Mouse (Mus musculus): ENCODE data around the gene Atg4d.

Atg4d gene

GRCm38 (mm10) chr9:21265000-21265561 is at the start of gene Atg4d:
Gene Atg4d (plus strand): TSS chr9:21265293.
- in situ Hi-C loops (cut with MboI, MseI) = no loop called here

GRCm38 (mm10) chr9:21216050-21216841 is 48.8 kb upstream of the Atg4d start:
- in situ Hi-C loops (cut with MboI, MseI) = no loop called here

DNA sequence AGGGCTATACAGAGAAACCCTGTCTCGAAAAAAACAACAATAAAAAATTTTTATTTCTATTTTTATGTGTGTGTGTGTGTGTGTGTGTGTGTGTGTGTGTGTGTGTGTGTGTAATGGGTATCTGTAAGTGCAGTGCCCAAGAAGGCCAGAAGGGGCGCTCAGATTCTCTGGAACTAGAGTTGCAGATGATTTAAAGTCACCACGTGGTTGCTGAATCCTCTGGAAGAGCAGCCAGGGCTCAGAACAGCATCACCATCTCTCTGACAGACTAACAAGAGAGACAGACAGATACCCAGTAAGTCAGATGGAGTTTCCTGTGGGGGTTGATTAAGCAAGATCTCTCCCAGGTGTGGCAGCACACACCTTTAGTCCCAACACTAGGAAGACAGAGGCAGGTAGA is 45.3 kb upstream of the Atg4d start:
- in situ Hi-C loops (cut with MboI, MseI) = loop anchor here in 1 of 2 experiments (10.0 kb wide), 1 partner anchor 575 kb away; the partner anchor contains the start of genes Fbxl12 and Ubl5

DNA sequence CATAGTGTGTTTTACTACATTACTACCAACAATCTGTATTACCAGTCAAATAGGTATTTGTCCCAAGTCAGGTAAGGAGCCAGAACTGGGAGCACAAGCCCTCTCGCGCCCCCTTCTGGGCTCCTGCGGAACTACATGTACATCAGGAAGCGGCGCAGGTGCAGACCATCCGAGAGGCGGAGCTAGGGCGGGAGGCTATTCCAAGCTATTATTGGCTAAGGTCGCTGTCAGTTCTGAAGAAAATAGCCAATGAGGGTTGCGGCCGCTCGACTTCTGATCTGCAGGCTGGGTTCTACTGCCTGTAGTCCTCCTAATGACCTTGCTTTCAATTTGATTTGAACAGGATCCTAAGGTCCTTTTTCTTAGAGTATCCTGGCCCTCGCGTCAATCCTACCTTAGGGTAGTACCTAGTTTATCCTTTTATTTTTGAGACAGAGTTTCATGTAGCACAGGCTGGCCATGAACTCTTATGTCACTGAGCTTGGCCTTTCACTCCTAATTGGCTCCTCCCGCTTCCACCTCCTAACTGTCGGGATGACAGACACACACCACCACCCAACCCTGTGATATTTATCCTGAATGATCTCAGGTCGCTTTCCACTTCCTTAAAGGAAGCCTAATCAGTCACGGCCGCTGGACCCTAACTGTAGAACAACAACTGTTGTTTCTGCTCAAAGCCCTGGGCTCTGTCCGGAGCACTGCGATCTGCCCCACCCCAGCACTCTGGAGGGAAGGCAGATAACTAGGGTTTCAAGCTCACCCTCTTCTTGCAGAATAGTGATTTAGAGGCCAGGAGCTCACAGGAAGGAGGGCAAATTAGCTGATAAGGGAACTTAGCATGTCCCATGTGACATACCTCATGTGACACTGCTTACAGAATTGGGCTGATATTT is 44.4 kb upstream of the Atg4d start:
- in situ Hi-C loops (cut with MboI, MseI) = loop anchor here in 1 of 2 experiments (10.0 kb wide), 1 partner anchor 576 kb away; the partner anchor contains the start of genes Fbxl12 and Ubl5

DNA sequence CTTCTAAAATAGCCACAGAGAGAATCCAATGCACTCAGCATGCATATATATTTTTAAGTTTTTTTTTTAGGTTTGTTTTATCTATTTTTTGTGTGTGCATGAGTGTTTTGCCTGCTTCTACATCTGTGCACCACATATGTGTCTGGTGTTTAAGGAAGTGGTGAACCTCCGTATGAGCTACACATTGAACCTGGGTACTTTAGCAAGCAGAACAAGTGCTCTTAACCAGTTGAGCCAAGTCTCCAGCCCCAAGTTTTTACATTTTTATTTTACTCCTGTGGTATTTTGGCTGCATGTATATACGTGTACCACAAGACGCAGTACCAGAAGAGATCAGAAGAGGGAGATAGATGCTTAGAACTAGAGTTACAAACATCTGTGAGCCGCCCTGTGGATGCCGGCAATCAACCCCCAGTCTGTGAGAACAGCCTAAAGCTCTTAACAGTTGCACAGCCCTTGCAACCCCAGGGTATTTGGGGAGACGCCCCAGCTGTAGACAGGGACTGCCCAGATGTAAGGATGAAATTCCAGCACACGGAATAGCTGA is 43.6 kb upstream of the Atg4d start:
- in situ Hi-C loops (cut with MboI, MseI) = loop anchor here in 1 of 2 experiments (10.0 kb wide), 1 partner anchor 577 kb away; the partner anchor contains the start of genes Fbxl12 and Ubl5

DNA sequence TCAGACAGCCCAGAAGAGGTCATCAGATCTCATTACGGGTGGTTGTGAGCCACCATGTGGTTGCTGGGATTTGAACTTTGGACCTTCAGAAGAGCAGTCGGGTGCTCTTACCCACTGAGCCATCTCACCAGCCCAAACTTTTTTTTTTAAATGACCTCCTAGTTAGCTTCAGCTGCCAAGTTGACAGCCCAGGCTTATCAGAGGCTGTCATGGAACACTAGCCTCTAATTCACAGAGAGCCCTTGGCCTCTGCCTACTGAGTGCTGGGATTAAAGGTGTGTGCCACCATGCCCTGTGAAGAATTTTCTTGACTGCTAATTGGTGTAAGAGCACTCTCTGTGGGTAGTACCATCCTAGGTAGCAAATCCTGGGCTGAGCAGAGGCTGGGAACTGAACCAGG is 41.6 kb upstream of the Atg4d start:
- in situ Hi-C loops (cut with MboI, MseI) = loop anchor here in 1 of 2 experiments (10.0 kb wide), 1 partner anchor 579 kb away; the partner anchor contains the start of genes Fbxl12 and Ubl5

DNA sequence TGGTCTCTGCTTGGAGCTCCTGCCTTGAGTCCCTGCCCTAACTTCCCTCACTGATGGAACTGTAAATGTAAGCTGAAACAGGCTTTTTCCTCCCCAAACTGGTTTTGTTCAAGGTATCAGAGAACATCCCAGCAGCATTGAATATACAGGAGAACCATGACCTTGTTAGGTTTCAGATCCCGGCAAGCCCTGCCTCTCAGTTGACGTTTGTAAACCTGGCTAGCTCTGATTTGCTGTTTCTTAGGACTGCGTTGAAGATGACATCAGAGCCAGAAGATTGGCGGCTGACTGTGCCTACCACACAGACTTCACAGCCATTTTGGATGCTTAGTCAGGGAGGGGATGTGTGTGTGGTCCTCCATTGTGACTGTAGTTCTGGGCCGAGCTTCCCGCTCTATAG is 41.2 kb upstream of the Atg4d start:
- in situ Hi-C loops (cut with MboI, MseI) = loop anchor here in 1 of 2 experiments (10.0 kb wide), 1 partner anchor 579 kb away; the partner anchor contains the start of genes Fbxl12 and Ubl5

GRCm38 (mm10) chr9:21224576-21225414 is 40.3 kb upstream of the Atg4d start:
- in situ Hi-C loops (cut with MboI, MseI) = loop anchor here (5.0 to 10.0 kb wide), 2 partner anchors 72 to 580 kb away; partner anchors contain the start of genes Fbxl12 (in 1 of the 2) and Ubl5 (in 1 of the 2)

- in situ Hi-C loops (cut with MboI, MseI) = loop anchor here (5.0 to 10.0 kb wide), 2 partner anchors 73 to 581 kb away; partner anchors contain the start of genes Fbxl12 (in 1 of the 2) and Ubl5 (in 1 of the 2)
These were observed 39.7 kb upstream of the Atg4d start for GRCm38 (mm10) chr9:21225415-21225758.

DNA sequence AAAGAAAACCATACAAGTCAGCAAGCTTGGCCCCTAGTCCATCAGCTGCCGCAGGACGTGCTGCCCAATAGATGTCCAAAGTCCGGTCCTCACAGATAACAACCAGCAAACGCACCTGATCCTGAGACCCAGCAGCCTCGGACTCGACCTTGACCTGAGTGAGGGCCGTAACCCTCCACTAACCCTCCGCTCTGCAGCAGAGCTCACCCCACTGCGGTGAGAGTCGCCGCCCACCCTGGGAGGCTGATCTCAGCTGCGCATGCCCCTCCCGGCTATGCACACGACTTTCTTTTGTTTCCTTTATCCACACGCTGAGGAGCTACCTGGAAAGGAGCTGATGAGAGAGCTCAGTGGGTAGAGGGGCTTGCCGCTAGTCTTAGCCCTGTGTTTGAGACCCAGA is 37.8 kb upstream of the Atg4d start:
- in situ Hi-C loops (cut with MboI, MseI) = loop anchor here (5.0 to 10.0 kb wide), 2 partner anchors 75 to 583 kb away; partner anchors contain the start of genes Fbxl12 (in 1 of the 2) and Ubl5 (in 1 of the 2)

GRCm38 (mm10) chr9:21231551-21231950 is 33.5 kb upstream of the Atg4d start:
- in situ Hi-C loops (cut with MboI, MseI) = no loop called here

DNA sequence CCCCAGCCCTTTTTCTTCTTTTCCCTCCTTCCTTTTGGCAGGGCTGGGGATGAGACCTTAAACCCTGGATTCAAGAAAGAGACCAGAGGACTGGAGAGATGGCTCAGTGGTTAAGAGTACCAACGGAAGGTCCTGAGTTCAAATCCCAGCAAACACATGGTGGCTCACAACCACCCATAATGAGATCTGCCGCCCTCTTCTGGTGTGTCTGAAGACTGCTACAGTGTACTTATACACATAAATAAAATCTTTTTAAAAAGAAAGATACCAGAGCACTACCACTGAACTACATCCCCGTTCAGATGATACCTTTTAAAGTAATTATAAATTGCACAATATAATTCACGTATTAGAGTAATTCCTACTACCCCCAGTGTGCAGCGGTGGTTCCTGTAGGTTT is 32.2 kb upstream of the Atg4d start:
- in situ Hi-C loops (cut with MboI, MseI) = no loop called here

DNA sequence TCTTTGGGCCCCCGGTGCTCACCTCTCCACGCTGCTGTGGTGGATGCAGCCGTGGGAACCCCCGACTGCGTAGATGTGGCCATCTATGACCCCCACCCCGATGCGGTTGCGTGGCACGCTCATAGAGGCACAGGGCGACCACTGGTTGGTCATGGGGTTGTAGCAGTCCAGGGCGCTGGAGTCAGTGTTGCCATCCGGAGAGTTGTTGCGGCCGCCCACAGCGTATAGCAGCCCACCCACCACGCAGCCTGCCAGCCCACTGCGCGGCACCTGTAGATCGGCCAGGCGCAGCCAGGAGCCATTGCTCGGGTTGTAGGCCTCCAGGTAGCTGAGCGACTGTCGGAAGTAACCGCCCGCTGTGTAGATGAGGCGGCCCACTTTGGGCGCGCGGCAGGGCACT is 31.7 kb upstream of the Atg4d start:
- in situ Hi-C loops (cut with MboI, MseI) = no loop called here

DNA sequence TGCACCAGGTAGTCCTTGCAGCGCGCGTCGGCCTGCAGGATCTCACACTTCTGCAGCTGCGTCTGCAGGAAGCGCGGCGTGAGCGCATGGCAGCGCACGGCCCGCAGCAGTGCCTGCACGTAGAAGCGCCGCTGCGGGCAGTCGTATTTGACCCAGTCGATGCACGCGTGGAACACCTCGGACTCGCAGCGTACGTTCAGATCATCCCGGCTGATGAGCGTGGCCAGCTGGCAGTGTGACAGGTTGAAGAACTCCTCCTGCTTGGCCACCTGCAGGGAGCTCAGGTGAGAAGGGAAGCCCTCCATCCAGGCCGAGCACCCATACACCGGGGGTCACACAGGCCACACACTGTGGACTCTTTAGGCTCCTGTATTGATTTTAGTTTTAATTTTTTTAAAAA is 31.3 kb upstream of the Atg4d start:
- in situ Hi-C loops (cut with MboI, MseI) = no loop called here

DNA sequence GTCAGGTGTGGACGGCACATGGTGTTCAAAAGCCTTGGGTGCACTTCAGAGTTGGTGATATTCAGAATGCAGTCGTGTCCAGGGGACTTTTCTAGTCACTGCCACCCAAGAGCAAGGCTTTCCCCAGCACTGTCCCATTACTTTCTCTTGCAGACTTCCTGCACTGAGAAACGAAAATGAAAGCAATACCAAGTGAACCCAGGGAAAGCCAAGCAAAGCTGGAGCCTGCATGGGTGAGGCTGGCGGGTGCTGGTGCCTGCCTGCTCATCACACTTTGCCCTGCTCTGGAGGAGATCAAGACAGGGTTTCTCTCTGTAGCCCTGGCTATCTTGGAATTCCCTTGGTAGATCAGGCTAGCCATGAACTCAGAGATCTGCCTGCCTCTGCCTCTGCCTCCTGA is 29.8 kb upstream of the Atg4d start:
- in situ Hi-C loops (cut with MboI, MseI) = no loop called here

GRCm38 (mm10) chr9:21236991-21237367 is 28.1 kb upstream of the Atg4d start:
- in situ Hi-C loops (cut with MboI, MseI) = no loop called here

GRCm38 (mm10) chr9:21237368-21238003 is 27.6 kb upstream of the Atg4d start:
- in situ Hi-C loops (cut with MboI, MseI) = no loop called here

DNA sequence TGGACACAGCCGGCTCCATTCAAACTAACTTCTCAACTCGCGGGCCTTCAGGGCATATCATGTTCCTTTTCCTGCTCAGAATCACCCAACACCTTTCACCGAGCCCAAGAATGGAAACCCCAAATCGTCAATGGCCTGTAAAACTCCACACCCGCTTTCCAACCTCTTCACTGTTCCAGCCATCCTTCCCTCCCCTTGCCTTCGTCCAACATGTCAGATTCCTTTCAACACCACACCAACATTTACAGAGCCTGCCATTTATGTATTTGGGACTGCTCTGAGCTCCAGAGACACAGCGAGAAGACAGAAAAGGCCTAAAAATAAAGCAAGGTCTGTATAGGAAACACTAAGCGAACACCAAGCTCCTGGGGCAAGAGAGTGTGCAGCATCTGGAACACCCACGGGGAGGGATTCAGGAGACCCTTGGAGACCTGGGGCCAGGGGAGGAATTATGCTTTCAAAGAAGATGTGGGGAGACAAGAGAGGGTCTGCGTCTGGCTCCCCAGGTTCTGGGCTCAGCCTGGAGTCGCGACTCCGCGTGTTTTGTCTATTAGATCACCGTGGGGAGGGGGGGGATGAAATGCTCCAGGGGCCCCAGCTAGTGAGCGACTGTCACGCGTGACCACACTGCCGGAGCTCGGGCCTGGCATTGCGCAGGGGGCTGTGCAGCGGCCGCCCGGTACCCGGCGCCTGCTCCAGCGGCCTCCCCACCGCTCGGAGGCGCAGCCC is 26.9 kb upstream of the Atg4d start:
- in situ Hi-C loops (cut with MboI, MseI) = no loop called here

All from T-helper 17 cell (primary cell).